Mouse (Mus musculus): ENCODE data around the gene Atp6v0e. TPM values are rescaled to one million over a fixed set of nuclear protein-coding genes. Genes with fewer than 3 reads are reported as not detected.

Atp6v0e gene
- total RNA-seq, 1 experiment from 2014 or later: 314 TPM

- ATAC-seq (replicated peaks; ENCODE audit: insufficient number of reproducible peaks, low FRiP score, low TSS enrichment, poor library complexity, severe bottlenecking): no peak
Observed at GRCm38 (mm10) chr17:26705463-26706359, 42.7 kb downstream of the Atp6v0e start.

DNA sequence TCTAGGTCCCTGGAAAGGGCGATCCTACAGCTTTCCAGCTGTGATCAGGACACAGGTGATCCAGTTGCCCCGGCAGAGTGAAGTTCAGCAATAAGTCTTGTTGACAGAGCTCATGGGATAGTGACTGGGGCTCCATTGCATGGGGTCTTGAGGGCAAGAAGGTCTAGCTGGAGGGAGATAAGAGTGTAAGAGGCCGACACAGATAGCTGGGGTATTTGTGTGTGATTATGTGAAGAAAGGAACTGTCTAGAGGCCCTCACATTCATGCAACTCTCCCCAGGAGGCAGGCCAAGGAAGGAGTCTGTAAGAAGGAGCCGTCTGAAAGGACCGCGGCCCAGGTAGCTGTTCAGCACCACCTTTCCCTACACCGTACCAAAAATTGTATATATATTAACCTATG is 44.0 kb downstream of the Atp6v0e start:
- ATAC-seq (replicated peaks; ENCODE audit: insufficient number of reproducible peaks, low FRiP score, low TSS enrichment, poor library complexity, severe bottlenecking): no peak

- ATAC-seq (replicated peaks; ENCODE audit: insufficient number of reproducible peaks, low FRiP score, low TSS enrichment, poor library complexity, severe bottlenecking): no peak
Observed at GRCm38 (mm10) chr17:26708499-26708898, 45.5 kb downstream of the Atp6v0e start.

DNA sequence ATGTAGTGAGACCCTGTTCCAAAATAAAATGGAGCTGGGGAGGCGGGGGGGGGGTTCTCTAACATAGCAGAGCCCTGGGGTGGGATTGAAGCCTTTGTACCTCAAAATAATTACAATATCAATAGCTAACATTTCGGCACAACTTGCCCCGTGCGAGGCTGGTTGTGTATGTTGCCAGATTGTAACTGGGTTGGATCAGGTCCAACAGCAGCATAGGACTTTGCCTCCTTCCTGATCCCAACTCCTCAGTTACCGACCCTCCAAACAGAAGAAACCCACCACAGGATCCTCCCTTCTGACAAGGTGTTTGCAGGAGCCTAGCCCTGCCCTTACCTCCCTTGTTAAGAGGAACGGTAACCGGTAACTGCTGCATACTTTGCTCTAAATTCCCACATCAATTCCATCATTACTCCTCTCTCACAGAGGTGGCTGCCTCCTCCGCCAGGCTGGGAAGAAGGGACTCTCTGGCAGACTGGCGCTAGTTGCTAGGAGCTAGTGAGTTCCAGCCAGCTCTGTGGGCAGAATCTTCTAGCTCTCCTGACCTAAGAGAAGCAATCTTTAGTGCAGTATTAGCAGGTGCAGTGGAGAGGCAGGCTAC is 46.1 kb downstream of the Atp6v0e start:
- ATAC-seq (replicated peaks; ENCODE audit: insufficient number of reproducible peaks, low FRiP score, low TSS enrichment, poor library complexity, severe bottlenecking): no peak

- ATAC-seq (replicated peaks; ENCODE audit: insufficient number of reproducible peaks, low FRiP score, low TSS enrichment, poor library complexity, severe bottlenecking): no peak
Observed at GRCm38 (mm10) chr17:26710049-26710448, 47.0 kb downstream of the Atp6v0e start.

- peak; percentile 85 for ATAC-seq (replicated peaks; ENCODE audit: insufficient number of reproducible peaks, low FRiP score, low TSS enrichment, poor library complexity, severe bottlenecking)
Observed at GRCm38 (mm10) chr17:26715271-26715758, 52.3 kb downstream of the Atp6v0e start, which contains the start of gene Crebrf. Gene Crebrf (plus strand): TSS chr17:26715650.

GRCm38 (mm10) chr17:26715916-26716717 is 53.1 kb downstream of the Atp6v0e start:
- ATAC-seq (replicated peaks; ENCODE audit: insufficient number of reproducible peaks, low FRiP score, low TSS enrichment, poor library complexity, severe bottlenecking): peak; percentile 79

DNA sequence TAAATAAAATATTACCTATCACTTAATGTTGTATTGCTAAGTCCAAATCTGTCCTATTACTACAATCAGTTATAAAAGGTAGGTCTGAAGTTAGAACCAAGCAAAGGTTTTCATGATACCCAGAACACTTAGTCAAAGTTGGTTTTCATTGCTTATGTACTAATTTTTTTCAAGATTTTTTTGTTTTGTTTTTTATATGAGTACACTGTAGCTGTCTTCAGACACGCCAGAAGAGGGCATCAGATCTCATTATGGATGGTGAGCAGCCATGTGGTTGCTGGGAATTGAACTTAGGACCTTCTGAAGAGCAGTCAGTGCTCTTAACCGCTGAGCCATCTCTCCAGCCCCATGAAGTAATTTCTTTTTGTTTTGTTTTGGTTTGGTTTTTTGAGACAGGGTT is 54.8 kb downstream of the Atp6v0e start:
- no peak for ATAC-seq (replicated peaks; ENCODE audit: insufficient number of reproducible peaks, low FRiP score, low TSS enrichment, poor library complexity, severe bottlenecking)

- ATAC-seq (replicated peaks; ENCODE audit: insufficient number of reproducible peaks, low FRiP score, low TSS enrichment, poor library complexity, severe bottlenecking): no peak
Observed at GRCm38 (mm10) chr17:26719405-26719804, 56.4 kb downstream of the Atp6v0e start.

- no peak for ATAC-seq (replicated peaks; ENCODE audit: insufficient number of reproducible peaks, low FRiP score, low TSS enrichment, poor library complexity, severe bottlenecking)
Observed at GRCm38 (mm10) chr17:26721802-26722201, 58.8 kb downstream of the Atp6v0e start.

- ATAC-seq (replicated peaks; ENCODE audit: insufficient number of reproducible peaks, low FRiP score, low TSS enrichment, poor library complexity, severe bottlenecking): no peak
Observed at GRCm38 (mm10) chr17:26724790-26725189, 61.8 kb downstream of the Atp6v0e start.

DNA sequence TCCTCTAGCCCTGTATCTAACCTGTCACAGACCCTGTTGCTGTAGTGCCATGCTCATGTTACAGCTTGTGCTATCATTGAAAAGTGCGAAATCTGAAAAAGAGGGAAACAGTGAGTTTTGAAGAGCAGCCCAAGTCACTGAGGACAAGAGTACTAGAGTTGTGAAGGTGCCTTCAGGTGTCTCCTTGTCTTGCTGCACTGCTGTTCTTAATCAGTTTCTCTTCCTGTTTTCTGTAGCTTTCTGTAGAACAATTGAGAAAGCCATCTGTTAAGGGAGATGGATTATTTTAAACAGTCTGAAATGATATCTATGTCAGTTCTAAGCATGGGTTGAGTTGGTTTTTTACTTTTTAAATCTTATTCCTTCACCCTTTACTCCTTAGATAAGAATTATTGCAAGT is 63.6 kb downstream of the Atp6v0e start:
- ATAC-seq (replicated peaks; ENCODE audit: insufficient number of reproducible peaks, low FRiP score, low TSS enrichment, poor library complexity, severe bottlenecking): 0 out of 2 replicates have a peak, but pooled peaks have one; percentile 63

GRCm38 (mm10) chr17:26727110-26727755 is 64.2 kb downstream of the Atp6v0e start:
- no peak for ATAC-seq (replicated peaks; ENCODE audit: insufficient number of reproducible peaks, low FRiP score, low TSS enrichment, poor library complexity, severe bottlenecking)

GRCm38 (mm10) chr17:26742581-26742980 is 79.5 kb downstream of the Atp6v0e start:
- no peak for ATAC-seq (replicated peaks; ENCODE audit: insufficient number of reproducible peaks, low FRiP score, low TSS enrichment, poor library complexity, severe bottlenecking)

DNA sequence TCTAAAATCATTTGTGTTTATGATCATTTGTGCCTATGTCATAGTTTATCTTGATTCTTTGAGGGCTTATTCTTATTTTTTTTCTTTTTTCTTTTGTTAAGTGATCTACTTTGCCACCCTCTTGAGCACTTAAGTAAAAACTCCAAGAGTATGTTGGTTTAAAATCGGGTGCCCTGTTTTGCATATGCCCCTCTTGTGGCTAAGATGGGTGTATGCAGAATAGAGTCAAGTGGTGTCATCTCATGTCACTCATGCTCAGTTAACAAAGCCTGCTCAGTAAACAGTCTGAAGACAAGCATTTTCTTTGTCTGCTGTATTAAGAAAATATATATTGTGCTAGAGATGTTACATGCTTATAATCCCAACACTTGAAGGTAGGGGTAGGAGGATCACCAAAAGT is 80.3 kb downstream of the Atp6v0e start:
- ATAC-seq (replicated peaks; ENCODE audit: insufficient number of reproducible peaks, low FRiP score, low TSS enrichment, poor library complexity, severe bottlenecking): no peak
